Mouse (Mus musculus) testis, postnatal 10 days (tissue): ENCODE measurements around the gene Ppdpf.

Experiments
- DNase-seq: peaks from one replicate; pipeline ENCODE4 v3.0.0; 2021; ENCODE audit warnings: low spot score

The Ppdpf gene

GRCm38 (mm10) chr2:181219538-181220216 is 32.6 kb downstream of the Ppdpf start, which contains the start of gene Fndc11:
Gene Fndc11 (plus strand): TSS chr2:181220013.
- peak; percentile 71 for DNase-seq

GRCm38 (mm10) chr2:181220361-181220760 is 33.3 kb downstream of the Ppdpf start:
- no peak for DNase-seq

- DNase-seq: no peak
Measured at GRCm38 (mm10) chr2:181224994-181225393, 37.9 kb downstream of the Ppdpf start.

GRCm38 (mm10) chr2:181227122-181227521 is 40.1 kb downstream of the Ppdpf start:
- DNase-seq: no peak

GRCm38 (mm10) chr2:181228335-181228734 is 41.3 kb downstream of the Ppdpf start:
- no peak for DNase-seq

- DNase-seq: no peak
Measured at GRCm38 (mm10) chr2:181231171-181231570, 44.1 kb downstream of the Ppdpf start.

GRCm38 (mm10) chr2:181233443-181233842 is 46.4 kb downstream of the Ppdpf start:
- no peak for DNase-seq

GRCm38 (mm10) chr2:181234680-181235079 is 47.6 kb downstream of the Ppdpf start:
- no peak for DNase-seq

GRCm38 (mm10) chr2:181235681-181236566 is 48.9 kb downstream of the Ppdpf start:
- DNase-seq: no peak

- no peak for DNase-seq
Measured at GRCm38 (mm10) chr2:181237251-181238014, 50.4 kb downstream of the Ppdpf start.

GRCm38 (mm10) chr2:181238091-181238610 is 51.1 kb downstream of the Ppdpf start:
- DNase-seq: peak; percentile 43
